Mouse (Mus musculus) liver, adult (tissue): ENCODE data around the gene Zfp398.

Experiments
- GATA4 ChIP-seq: IDR thresholded peaks from 2 replicates; pipeline ENCODE4 v1.6.1; 2014; ENCODE audit warnings: mild to moderate bottlenecking, low read length; ENCODE audit not compliant: insufficient replicate concordance

Zfp398 gene

GRCm38 (mm10) chr6:47842337-47842736 lies 6.9 kb downstream of the Zfp398 start:
- no peak for TF ChIP-seq GATA4

DNA sequence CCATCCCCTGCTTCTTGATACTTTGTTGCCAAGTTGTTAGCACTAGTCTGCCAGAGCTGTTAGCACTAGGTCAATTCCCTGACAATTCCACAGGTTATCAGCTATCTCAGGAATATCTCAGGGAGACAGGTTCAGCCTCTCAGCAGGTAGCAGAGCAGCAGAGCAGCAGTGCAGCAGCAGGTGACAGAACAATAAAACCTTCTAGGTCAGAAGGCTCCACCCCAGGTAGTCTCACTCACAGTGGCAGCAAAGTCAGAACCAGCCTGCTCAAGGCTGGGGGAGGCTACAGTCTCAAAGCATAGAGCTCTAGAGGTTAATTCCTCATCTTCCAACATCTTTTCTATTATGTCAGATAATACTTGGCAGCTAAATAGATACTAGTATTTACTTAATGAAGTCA lies 10.3 kb downstream of the Zfp398 start:
- TF ChIP-seq GATA4 = no peak

DNA sequence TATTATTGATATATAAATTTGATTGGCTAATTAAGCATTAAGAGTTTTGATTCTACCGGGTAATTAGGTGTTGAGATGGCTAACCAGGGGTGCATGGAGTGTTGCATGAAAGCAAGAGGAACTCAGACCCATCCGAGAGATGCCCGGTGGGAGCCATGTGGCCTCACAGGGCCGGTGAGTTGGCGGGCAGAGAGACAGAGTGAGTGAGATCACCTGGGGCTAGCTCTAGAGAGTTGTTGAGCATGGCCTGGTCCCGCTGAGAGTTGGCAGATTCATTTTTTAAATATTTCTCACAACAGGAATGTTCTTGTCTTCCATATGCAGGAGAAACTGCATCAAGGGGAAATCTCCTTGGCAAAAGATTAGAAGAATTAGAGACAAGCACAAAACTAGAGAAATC lies 21.8 kb downstream of the Zfp398 start:
- TF ChIP-seq GATA4 = no peak

- no peak for TF ChIP-seq GATA4
These were observed 36.8 kb downstream of the Zfp398 start for GRCm38 (mm10) chr6:47872266-47872665.

GRCm38 (mm10) chr6:47877058-47877457 lies 41.6 kb downstream of the Zfp398 start, which contains the start of gene Zfp282:
Zfp282 (plus strand) TSS chr6:47877204.
- TF ChIP-seq GATA4 = no peak

GRCm38 (mm10) chr6:47877461-47878132 lies 42.1 kb downstream of the Zfp398 start:
- TF ChIP-seq GATA4 = no peak; the same call in 1 of the 2 replicates

DNA sequence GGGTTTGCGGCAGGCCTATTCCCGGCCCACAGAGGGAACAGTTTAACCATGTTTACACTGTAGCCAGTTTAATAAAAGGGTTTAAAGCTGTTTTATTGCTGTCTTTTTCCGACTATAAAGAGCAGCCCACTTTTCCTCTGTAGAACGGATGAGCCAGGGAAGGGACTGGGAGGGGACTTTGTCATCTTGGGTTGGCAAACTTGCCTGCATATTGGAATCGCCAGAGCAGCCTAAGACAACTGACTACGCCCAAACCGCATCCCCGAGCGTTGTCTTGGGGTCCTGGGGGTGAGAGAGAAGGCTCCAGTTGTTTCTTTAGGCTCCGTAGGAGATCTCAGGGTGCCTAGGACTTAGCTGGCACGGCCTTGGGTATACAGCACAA lies 42.7 kb downstream of the Zfp398 start:
- TF ChIP-seq GATA4 = no peak

DNA sequence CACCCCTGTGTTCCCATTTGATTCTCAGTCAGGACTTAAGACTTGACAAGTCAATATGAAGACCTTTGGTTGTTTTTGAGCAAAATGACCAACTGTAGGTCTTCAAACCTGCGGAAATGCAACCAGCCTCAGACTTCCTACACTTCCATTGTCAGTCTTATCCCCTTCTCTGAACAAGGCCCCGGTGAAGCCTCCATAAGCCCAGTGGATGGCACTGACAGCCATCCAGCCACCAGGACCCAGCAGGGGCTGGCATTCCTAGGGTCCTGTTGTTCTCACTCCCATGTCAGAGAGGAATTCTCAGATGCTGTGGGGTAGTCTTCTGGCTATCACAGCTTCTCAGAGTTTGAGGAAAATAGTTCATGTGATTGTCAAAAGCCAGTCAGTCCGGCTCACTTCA lies 43.1 kb downstream of the Zfp398 start:
- TF ChIP-seq GATA4 = no peak

GRCm38 (mm10) chr6:47879049-47879716 lies 43.7 kb downstream of the Zfp398 start:
- no peak for TF ChIP-seq GATA4

DNA sequence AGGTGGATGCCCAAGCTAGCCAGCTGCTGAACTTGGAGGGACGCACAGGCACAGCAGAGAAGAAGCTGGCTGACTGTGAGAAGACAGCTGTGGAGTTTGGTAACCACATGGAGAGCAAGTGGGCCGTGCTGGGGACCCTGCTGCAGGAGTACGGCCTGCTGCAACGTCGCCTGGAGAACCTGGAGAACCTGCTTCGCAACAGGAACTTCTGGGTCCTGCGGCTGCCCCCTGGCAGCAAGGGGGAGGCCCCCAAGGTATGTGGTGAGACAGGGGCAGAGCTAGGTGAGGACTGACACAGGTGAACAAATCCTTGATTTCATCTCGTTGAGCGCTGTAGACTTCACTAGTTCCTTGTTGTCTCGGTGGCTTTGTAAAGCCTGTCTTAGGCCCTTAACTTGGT lies 44.7 kb downstream of the Zfp398 start:
- TF ChIP-seq GATA4 = no peak

- no peak for TF ChIP-seq GATA4
These were observed 53.4 kb downstream of the Zfp398 start for GRCm38 (mm10) chr6:47888812-47889383.

DNA sequence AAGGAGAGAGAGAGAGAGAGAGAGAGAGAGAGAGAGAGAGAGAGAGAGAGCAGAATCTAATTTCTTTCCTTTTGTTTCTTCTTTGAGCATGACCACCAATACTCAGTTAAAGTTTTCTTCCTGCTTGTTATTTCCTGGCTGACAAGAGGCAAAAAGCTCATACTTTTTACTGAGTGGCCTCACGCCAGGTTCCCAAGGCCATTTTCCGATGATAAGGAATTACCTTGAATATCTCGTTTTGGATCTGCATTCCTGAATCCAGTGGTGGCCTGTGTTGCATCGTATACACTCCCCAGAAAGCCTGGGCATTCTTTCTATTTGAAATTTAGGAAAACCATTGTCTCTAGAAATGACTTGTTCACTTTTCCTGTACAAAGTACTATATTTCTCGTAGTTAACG lies 64.0 kb downstream of the Zfp398 start:
- TF ChIP-seq GATA4 = no peak

DNA sequence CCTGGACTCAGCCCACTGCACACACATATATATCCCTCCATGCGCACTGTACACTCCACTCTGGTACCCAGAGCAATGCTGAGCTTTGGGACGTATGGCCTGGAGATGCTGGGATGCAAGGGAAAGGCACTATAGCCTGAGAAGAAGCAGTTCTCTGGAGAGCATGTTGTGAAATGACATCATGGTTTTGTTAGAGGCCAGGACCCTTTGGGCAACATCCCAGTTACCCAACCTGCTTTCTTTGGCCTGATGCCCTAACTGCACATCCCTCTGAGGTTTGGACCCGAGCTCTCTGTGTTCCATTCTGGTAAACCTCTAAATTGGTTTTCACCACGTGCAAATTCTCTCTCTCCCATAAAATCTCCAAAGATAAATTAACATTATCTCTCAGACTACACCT lies 68.1 kb downstream of the Zfp398 start:
- no peak for TF ChIP-seq GATA4

DNA sequence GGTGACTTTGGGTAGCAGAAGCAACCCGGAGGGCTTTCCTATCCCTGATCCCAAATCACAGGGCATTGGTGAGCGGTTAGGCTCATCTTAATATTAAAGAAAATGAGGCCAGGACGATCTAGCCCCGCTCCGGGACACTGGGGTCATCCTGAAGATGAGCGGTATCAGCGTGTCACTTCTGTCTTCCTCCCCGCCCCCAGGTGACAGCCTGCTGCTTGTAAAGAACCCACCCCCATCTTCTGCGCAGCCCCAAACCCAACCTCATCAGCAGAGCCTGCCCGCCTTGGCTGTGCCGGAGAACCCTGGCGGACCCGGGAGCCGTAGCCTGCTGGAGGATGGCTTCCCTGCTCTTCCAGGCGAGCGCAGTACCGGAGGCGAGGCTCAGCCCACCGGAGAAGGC lies 68.9 kb downstream of the Zfp398 start:
- no peak for TF ChIP-seq GATA4

DNA sequence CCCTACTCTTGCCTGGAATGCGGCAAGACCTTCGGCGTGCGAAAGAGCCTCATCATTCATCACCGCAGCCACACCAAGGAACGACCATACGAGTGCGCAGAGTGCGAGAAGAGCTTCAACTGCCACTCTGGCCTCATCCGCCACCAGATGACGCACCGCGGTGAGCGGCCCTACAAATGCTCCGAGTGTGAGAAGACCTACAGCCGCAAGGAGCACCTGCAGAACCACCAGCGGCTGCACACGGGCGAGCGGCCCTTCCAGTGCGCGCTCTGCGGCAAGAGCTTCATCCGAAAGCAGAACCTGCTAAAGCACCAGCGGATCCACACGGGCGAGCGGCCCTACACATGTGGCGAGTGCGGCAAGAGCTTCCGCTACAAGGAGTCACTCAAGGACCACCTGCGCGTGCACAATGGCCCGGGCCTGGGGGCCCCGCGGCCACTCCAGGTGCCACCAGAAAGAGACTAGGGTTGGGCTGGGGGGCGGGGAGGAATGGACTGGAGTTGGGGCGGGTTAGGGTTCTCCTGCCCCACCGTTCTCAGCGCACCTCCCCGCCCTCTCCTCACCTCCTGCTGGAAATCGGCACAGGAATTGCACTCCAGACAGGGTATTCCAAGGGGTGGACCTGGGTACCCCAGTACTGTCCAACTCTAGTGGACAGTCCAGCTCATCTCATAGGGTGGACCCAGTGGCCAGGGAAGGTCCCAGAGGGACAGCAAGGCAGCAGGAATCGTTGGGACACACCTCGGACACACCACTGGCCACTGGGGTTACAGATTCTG lies 69.6 kb downstream of the Zfp398 start:
- TF ChIP-seq GATA4 = no peak

- no peak for TF ChIP-seq GATA4
These were observed 70.9 kb downstream of the Zfp398 start for GRCm38 (mm10) chr6:47906326-47906725.

DNA sequence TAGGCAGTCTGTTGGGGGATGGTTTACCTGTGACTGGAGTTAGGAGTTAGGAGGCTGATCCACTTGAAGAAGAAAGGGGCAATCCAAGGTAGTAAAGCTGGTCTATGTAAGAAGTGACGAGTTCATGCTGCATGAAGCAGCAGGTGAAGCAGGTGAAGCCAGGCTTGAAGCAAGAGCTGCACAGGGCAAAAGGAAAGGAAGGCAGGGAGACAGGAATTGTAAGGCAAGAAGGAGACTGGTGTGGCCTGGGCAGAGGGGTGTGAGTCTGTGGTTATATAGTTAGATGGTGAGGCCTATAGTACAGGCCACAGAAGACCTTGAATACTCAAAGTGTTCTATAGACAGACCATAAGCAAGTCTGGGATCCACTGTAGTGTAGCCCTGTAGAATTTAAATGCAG lies 73.5 kb downstream of the Zfp398 start:
- no peak for TF ChIP-seq GATA4
